Mouse (Mus musculus) intestine, postnatal 0 days (tissue): ENCODE measurements at regions not wholly inside any gene's neighbourhood (a gene's known extent, or its start where the extent isn't known, plus 50 kb on each side); places are given as distances from the start of the nearest gene placed in this dataset.

Source experiments
- ATAC-seq: fragments of 200-750 bp; cut with Nextera tagmentation; 2 replicates; pipeline ENCODE4 v1.8.0; 2017; ENCODE audit warnings: mild to moderate bottlenecking, moderate TSS enrichment, moderate library complexity
- H3K27ac ChIP-seq: fragments of 300-500 bp; sonication (generic); 2 replicates; pipeline ENCODE4 v1.5.1; 2014; ENCODE audit warnings: mild to moderate bottlenecking, low read depth, low read length, moderate library complexity
- H3K27me3 ChIP-seq: fragments of 300-500 bp; sonication (generic); replicated peaks from 2 replicates; pipeline ENCODE4 v1.6.1; 2014; ENCODE audit warnings: low read length, mixed read lengths; ENCODE audit not compliant: control insufficient read depth, insufficient read depth
- H3K36me3 ChIP-seq: fragments of 300-500 bp; sonication (generic); 2 replicates; pipeline ENCODE4 v1.6.1; 2014; ENCODE audit warnings: mild to moderate bottlenecking, moderate library complexity; ENCODE audit not compliant: control insufficient read depth, insufficient read depth
- H3K4me1 ChIP-seq: fragments of 300-500 bp; sonication (generic); replicated peaks from 2 replicates; pipeline ENCODE4 v1.6.1; 2014; ENCODE audit warnings: antibody characterized with exemption, low read length, mixed read lengths; ENCODE audit not compliant: control insufficient read depth, insufficient read depth
- H3K4me2 ChIP-seq: fragments of 300-500 bp; sonication (generic); replicated peaks from 2 replicates; pipeline ENCODE4 v1.6.1; 2014; ENCODE audit warnings: low read depth, mild to moderate bottlenecking, moderate library complexity
- H3K4me3 ChIP-seq: fragments of 300-500 bp; sonication (generic); 2 replicates; pipeline ENCODE4 v1.5.1; 2014; ENCODE audit warnings: low read depth, low read length
- H3K9ac ChIP-seq: fragments of 300-500 bp; sonication (generic); 2 replicates; pipeline ENCODE4 v1.6.1; 2014; ENCODE audit warnings: mild to moderate bottlenecking, low read depth, low read length
- H3K9me3 ChIP-seq: fragments of 300-500 bp; sonication (generic); 2 replicates; pipeline ENCODE4 v1.6.1; 2016; ENCODE audit warnings: mixed run types; ENCODE audit not compliant: control insufficient read depth
- CTCF ChIP-seq: sonication (generic); IDR thresholded peaks from 2 replicates; pipeline ENCODE4 v1.5.1; 2016; ENCODE audit warnings: low read depth, mild to moderate bottlenecking, control low read depth, antibody characterized with exemption, moderate library complexity
- WGBS: fragments of 180-500 bp; shearing (Covaris S2); extraction: QIAGEN DNeasy Blood & Tissue Kit; methylation state at CpG from one replicate; pipeline ENCODE4 v1.1.7; 2014; 5-methylcytosine and 5-hydroxymethylcytosine counted together

- no peak overlapping the region for H3K9ac ChIP-seq
- no peak overlapping the region for H3K27ac ChIP-seq
- H3K36me3 ChIP-seq, result no peaks in the 10 kb centered on the region
- 0 out of 2 replicates have a peak, but pooled peaks cover 3% of the 10 kb centered on the region for H3K4me1 ChIP-seq
- no peaks in the 10 kb centered on the region for H3K27me3 ChIP-seq
- WGBS, result 88% methylated on average over 6 of the region's 6 CpGs
- no peak overlapping the region for H3K4me2 ChIP-seq
- H3K9me3 ChIP-seq, result no peaks in the 10 kb centered on the region
- no peak overlapping the region for H3K4me3 ChIP-seq
- TF ChIP-seq CTCF, result no peak
- no peak for ATAC-seq
Measured at GRCm38 (mm10) chr3:21964438-21964837, 112.0 kb upstream of the Tbl1xr1 start.

- WGBS, result 90% methylated on average over 1 of the region's 1 CpGs
- H3K36me3 ChIP-seq, result no peaks in the 10 kb centered on the region
- H3K9ac ChIP-seq, result no peak overlapping the region
- H3K4me2 ChIP-seq, result no peak overlapping the region
- no peak overlapping the region for H3K27ac ChIP-seq
- ATAC-seq, result no peak
- 0 out of 2 replicates have a peak, but pooled peaks cover 3% of the 10 kb centered on the region for H3K4me1 ChIP-seq
- H3K27me3 ChIP-seq, result no peaks in the 10 kb centered on the region
- no peak overlapping the region for H3K4me3 ChIP-seq
- H3K9me3 ChIP-seq, result no peaks in the 10 kb centered on the region
- no peak for TF ChIP-seq CTCF
Measured at GRCm38 (mm10) chr3:21965556-21965955, 110.9 kb upstream of the Tbl1xr1 start.

DNA sequence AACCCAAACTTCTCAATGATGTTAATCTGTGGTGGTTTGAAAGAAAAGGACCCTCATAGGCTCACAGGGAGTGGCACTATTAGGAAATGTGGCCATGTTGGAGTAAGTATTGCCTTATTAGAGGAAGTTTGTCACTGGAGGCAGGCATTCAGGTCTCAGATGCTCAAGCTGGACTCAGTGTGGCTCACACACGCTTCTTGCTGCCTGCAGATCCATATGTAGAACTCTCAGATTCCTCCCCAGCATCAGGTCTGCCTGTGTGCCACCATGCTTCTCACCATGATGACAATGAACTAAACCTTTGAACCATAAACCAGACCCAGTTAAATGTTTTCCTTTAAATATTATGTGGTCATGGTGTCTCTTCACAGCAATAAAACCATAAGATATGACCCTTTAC is 104.7 kb upstream of the Tbl1xr1 start:
- 100% methylated on average over 1 of the region's 1 CpGs for WGBS
- Histone ChIP-seq H3K27me3 (no peaks in the 10 kb centered on the region), H3K4me3 (no peak overlapping the region), H3K36me3 (no peaks in the 10 kb centered on the region), H3K9ac (no peak overlapping the region), H3K4me2 (no peak overlapping the region), H3K27ac (no peak overlapping the region), H3K9me3 (no peaks in the 10 kb centered on the region), H3K4me1 (no peaks in the 10 kb centered on the region)
- ATAC-seq, result no peak
- no peak for TF ChIP-seq CTCF

- Histone ChIP-seq H3K27ac (no peak overlapping the region), H3K9ac (no peak overlapping the region), H3K4me1 (no peaks in the 10 kb centered on the region), H3K4me3 (no peak overlapping the region), H3K4me2 (no peak overlapping the region), H3K27me3 (no peaks in the 10 kb centered on the region), H3K36me3 (no peaks in the 10 kb centered on the region), H3K9me3 (no peaks in the 10 kb centered on the region)
- WGBS, result 97% methylated on average over 1 of the region's 1 CpGs
- no peak for TF ChIP-seq CTCF
- no peak for ATAC-seq
Measured at GRCm38 (mm10) chr3:21973153-21973552, 103.3 kb upstream of the Tbl1xr1 start.

- H3K27me3 ChIP-seq, result no peaks in the 10 kb centered on the region
- H3K36me3 ChIP-seq, result no peaks in the 10 kb centered on the region
- H3K4me2 ChIP-seq, result no peak overlapping the region
- H3K4me1 ChIP-seq, result no peaks in the 10 kb centered on the region
- H3K27ac ChIP-seq, result no peak overlapping the region
- no peak overlapping the region for H3K4me3 ChIP-seq
- ATAC-seq, result no peak
- H3K9me3 ChIP-seq, result no peaks in the 10 kb centered on the region
- no peak for TF ChIP-seq CTCF
- no peak overlapping the region for H3K9ac ChIP-seq
- WGBS, result 77% methylated on average over 7 of the region's 7 CpGs
Measured at GRCm38 (mm10) chr3:21973681-21974080, 102.8 kb upstream of the Tbl1xr1 start.

GRCm38 (mm10) chr3:21974766-21975165 is 101.7 kb upstream of the Tbl1xr1 start:
- no peak for TF ChIP-seq CTCF
- peak; percentile 49; the same call in 1 of the 2 replicates for ATAC-seq
- Histone ChIP-seq H3K27me3 (no peaks in the 10 kb centered on the region), H3K36me3 (no peaks in the 10 kb centered on the region), H3K9me3 (no peaks in the 10 kb centered on the region), H3K9ac (no peak overlapping the region), H3K27ac (no peak overlapping the region), H3K4me2 (no peak overlapping the region), H3K4me1 (no peaks in the 10 kb centered on the region), H3K4me3 (no peak overlapping the region)
- 60% methylated on average over 2 of the region's 2 CpGs for WGBS

- Histone ChIP-seq H3K4me1 (no peaks in the 10 kb centered on the region), H3K9me3 (no peaks in the 10 kb centered on the region), H3K4me2 (no peak overlapping the region), H3K27me3 (no peaks in the 10 kb centered on the region), H3K27ac (no peak overlapping the region), H3K36me3 (no peaks in the 10 kb centered on the region), H3K4me3 (no peak overlapping the region), H3K9ac (no peak overlapping the region)
- no peak for ATAC-seq
- no peak for TF ChIP-seq CTCF
- 89% methylated on average over 1 of the region's 1 CpGs for WGBS
Measured at GRCm38 (mm10) chr3:21977775-21978174, 98.7 kb upstream of the Tbl1xr1 start.
